Mouse (Mus musculus) adrenal gland, postnatal 36 days (tissue): Measurements from ENCODE around the gene Cbr2. TPM values are rescaled to one million over a fixed set of nuclear protein-coding genes. Genes with fewer than 3 reads are reported as not detected.
"Not testable (repeated sequence)": the region's sequence is repeated elsewhere in the genome, so short reads cannot be mapped to it uniquely, and the experiment has no call there.

ENCODE experiments used
- DNase-seq, 2 experiments: peaks; one replicate each; pipeline ENCODE4 v3.0.0; 2021; ENCODE audit warnings: mixed read lengths in 1 of 2
- long read RNA-seq, 2 experiments: library from polyadenylated mRNA; stranded (forward); transcript quantifications; one replicate each; pipeline ENCODE4 v2.0.0; 2021; ENCODE audit warnings: borderline sequencing depth in 2 of 2
- total RNA-seq, 2 experiments: library from RNA; stranded (reverse); gene quantifications; 2 replicates each; pipeline ENCODE4 v1.2.3; 2021

Cbr2 gene
- 1 to 10 TPM; 5.0 to 7.8 TPM for total RNA-seq
- long read RNA-seq, experiment 1, transcript Cbr2-201 (8 exons, 1,110 nt), result major isoform, 7 of 7 reads
- long read RNA-seq, experiment 1, partial matches to known transcripts, result 0 of 7 reads
- long read RNA-seq, experiment 1, other reads (novel, unspliced or antisense), result 0 of 7 reads
- long read RNA-seq, experiment 2, result 0 reads

DNA sequence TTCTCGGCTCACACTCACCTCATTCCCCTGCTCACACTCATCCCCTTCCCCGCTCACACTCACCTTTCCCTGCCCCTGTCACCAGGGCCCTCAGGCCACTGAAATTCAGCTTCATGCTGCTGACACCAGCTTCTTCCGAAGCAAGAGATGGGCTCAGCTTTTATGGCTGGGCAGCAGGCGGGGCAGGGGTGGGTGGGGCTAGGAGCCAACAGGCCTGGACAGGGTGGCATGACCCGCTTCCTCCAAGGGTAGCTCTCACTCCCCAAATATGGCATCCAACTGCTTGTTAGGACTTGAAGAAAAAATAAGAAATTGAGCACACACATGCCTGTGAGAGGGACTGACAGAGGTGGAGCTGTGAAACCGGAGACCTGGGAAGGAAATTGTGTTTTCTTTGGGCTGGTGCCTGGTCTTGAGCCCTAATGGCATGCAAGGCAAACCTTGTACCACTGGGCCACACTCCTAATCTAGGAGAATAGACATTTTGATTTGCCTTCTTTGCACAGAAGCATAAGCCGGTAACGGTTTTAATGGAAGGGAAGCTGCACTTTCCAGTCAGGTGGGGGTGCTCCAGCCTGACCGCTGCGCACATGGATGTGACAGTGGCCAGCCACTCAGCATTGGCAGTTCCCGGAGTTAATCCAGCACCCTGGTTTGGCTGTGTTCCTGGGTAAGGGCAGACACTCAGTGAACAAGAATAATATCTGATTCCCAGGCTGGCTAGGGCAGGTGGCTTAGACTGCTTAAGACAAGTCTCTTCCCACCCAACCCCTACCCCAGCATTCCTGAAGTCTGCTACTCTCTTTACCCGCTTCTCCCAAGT, at the start of gene Cbr2:
Cbr2 (minus strand) TSS at position 257 of the 823 bp plus-strand sequence.
- no peak for DNase-seq

DNA sequence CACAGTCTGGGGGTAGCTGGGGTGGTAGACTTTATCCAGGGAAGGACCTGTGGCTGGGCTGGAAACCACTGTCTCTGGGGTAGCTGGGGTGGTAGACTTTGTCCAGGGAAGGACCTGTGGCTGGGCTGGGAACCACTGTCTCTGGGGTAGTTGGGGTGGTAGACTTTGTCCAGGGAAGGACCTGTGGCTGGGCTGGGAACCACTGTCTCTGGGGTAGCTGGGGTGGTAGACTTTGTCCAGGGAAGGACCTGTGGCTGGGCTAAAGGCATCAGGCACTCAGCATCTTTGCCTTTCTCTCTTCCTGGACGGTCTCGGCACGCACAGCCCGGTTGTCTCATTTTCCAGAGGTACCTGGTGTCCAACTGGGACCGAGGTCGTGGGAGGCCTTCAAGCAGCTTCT, 49.4 kb upstream of the Cbr2 start:
- not testable (repeated sequence) for DNase-seq

DNA sequence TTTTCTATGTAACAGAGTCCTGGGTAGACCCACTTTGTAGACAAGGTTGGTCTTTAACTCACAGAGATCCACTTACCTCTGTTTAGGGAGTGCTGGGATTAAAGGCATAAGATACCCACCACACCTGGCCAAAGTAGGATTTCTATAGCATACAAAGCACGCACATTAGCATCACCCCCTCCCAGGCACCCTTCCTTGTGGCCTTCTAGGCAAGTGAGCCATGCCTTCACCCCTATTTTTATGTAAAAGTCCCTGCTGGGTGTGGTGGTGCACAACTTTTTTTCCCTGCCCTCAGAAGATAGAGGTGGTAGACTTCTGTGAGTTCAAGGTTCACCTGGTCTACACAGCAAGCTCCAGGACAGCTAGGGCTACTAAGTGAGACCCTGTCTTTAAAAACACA, 48.0 kb upstream of the Cbr2 start:
- DNase-seq, result no peak

DNA sequence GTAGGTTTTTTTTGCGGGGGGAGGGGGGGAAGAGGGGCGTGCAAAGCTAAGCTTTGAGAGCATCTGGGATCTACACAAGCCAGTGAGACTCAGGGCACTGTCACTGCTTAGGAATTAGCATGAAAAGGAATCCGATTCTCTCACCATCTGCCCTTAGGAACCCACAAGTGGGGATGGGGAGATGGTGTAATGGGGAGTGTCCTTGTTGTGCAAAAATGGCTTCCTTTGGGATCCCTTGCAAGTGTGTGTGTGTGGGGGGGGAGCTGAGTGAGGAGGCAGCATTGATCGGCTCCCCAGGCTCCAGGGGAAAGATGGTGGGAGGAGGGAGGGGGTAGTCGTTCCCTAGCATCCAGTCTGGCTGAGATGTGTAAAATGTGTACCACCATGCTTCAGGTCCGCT, 45.2 kb upstream of the Cbr2 start:
- DNase-seq, result no peak

DNA sequence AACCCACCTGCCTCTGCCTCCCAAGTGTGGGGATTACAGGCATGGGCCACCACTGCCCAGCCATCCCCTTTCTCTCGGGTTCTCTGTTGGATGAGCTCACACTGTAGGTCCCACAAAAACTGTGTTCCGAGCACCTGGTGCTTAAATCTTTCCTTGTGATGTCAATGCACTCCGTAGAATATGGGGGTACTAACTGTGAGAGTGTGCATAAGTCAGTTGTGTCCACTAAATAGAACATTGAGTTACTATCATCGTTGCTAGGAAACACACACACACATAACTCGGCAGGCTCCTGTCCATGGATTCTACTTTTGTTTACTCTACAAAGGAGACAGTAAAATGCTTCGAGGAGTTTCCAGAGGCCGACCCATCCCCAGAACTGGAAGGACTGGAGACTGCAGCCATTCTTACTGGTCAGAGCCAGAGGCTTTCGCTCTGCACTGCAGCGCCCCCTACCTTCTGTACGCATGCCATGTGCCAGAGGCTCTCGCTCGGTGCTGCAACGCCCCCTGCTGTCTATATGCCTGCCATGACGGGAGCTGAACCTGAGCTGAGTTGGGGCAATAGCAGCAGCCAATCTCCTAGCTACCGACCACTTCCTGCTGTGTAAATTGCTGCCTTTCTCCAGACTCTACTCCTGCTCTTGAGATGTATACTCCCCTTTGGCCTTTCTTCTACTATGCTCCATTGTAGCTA, 44.0 kb upstream of the Cbr2 start:
- DNase-seq, result peak; percentile 97

DNA sequence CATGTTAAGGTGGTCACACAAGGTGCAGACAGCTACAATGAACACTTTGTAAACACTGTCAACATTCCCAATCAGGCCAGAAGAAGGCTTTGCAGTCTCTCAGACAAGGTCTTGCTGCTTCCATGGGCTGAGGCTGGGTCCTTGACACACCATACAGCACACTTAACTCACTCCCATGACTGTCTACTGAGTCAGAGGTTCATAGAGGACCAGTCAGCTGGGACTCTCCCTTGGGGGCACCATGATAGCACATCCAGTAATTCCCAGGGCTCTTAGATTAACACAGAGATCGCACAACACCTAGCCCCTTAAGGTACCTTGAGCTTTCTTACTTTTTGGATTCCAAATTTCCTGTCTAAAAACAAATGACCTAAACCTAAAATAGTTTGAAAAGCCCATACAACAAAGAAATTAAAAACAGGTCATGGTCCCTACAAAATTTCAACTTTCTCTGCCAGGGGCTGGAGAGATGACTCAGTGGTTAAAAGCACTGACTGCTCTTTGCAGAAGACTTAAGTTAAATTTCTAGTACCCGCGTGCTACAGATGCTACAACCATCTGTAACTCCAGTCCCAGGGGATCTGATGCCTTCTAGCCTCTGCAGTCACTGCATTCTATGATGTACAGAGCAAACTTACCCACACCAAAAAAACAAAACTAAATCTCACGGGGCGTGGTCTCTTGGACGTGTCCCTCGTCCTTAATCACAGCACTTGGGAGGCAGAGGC, 41.7 kb upstream of the Cbr2 start:
- DNase-seq, result peak; percentile 46 to 55

DNA sequence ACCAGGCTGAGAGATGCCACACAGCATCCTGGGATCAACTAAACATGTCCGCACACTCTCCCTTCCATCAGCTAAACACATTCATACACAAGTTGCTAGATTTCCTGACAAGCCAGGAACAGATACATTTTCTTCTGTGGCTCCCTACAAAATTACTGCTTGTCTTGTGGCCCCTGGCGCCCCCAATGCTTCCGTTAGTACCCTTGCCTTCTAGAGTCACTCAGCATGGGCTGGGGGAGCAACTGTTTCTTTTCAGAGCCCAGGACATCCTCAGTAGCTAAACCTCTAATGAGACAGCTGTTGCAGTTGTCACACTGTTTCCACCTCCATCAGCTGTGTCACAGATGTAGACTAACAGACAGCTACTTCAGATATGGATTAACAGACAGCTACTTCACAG, 40.8 kb upstream of the Cbr2 start:
- no peak for DNase-seq

DNA sequence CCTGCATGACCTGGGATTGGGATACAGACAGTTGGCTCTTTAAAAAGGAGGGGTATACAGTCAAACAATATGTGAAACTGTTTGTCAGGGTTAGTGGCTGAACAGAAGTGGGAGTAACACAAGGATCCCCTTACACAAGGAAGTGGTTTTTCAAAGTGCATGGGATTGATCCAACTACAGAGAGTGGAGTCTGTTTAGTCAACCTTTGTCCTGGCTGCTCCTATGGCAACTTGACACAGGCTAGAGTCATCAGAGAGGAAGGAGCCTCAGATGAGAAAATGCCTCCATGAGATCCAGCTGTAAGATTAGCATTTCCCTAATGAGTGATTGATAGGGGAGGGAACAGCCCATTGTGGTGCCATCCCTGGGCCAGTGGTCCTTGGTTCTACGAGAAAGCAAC, 36.3 kb upstream of the Cbr2 start:
- no peak for DNase-seq

DNA sequence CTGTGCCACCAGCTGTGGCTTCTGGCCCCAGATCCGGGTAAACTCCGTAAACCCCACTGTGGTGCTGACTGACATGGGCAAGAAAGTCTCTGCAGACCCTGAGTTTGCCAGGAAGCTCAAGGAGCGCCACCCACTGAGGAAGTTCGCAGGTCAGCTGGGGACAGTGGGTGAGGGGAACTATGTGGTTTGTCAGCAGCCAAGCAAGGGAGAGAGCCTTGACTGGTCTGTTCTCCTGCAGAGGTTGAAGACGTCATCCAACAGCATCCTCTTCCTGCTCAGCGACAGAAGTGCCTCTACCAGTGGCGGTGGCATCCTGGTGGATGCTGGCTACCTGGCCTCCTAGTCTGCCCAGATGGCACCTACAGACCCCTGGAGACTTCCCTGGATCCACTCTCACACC, 35.1 kb upstream of the Cbr2 start:
- DNase-seq, result not testable (repeated sequence)

DNA sequence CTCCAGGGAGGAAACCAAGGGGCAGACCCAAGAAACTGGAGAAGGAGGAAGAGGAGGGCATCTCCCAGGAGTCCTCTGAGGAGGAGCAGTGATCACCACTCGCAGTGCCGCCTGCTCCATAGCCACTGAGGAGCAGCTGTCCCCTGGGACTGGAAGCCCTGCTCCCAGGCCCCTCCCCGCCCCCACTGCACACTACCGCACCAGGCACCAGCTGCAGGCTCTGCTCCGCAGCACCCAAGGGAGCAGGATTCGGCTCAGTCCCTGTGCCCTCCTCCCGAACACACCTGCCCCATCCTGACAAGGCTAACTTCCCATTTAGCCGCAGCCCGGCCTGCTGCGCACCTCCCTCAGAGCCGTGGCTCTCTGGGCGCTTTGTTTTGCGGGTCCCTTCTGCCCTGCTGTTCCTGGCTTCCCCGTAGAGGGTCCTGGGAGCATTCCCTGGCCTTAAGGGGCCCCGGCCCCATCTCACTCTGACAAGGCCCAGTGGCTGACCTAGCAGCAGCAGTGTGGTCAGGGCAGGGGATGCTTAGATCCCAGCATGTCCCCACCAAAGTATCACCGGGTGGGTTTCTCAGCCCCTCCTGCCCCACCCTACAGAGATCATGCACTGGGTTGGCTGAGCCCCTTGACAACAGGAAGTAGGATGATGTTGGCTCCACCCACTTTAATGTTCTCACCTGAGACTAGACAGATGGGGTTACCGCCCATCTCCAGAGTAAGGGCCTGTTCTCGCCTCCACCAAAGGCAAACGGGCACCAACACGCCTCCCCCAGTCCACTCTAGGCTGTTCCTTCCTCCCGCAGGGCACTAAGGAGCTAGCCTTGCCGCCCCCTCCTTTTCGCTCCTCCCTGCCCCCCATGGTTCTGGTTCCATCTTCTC, 31.4 kb upstream of the Cbr2 start:
- DNase-seq, result not testable (repeated sequence)

DNA sequence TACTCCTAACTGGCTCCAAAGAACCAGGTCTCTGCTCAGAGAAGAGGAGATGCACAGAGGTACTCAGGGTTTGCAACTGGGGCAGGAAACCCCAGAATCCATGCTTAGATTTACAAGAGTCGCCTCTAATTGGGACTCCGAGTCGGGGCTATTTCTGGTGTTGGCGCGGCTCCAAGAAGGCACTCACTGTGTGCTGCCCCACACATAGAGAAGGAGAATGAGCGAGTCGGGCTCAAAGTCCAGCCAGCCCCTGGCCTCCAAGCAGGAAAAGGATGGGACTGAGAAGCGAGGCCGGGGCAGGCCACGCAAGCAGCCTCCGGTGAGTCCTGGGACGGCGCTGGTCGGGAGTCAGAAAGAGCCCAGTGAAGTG, 30.7 kb upstream of the Cbr2 start, which contains the start of gene Hmga1b:
Hmga1b (plus strand) TSS at position 123 of the 370 bp plus-strand sequence.
- DNase-seq, result not testable (repeated sequence)

DNA sequence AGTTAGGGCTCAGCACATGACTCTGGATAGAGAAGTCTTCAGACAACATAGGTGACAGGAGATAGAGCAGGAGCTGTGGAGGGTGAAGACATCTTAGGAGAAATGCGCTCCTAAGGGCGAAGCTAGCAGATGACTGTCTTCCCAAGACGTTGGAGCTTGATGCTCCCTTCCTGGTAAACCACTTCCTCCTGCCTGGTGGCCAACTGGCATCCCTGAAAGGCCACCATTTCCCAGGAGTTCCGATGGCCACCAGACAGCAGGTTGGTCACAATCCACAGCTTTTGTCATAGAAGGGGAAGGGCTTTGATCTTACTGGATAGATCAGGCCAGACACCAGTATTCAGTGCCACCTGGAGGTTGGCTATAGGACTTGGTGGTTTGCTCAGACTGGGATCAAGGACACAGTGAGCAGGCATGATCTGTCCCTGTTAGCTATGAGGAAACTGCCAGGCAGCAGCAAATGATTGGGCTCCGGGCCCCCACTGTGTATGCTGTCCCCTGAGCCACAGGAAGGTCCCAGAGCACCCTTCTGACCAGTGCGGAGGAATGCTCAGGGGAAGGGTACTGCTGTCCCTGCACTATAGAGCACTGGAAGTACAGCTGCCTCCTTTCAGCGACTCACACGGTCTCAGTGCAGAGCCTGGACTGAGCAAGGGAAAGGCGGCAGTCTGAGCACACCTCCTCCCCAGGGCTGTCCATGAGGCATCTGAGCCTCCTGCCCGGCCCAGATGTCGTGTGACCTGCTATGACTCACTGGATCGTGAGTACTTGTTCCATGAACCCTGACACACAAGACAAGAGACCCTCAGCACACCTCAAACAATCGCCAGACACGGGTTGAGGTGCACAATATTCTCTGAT, 30.1 kb upstream of the Cbr2 start:
- peak; percentile 27 to 39 for DNase-seq

DNA sequence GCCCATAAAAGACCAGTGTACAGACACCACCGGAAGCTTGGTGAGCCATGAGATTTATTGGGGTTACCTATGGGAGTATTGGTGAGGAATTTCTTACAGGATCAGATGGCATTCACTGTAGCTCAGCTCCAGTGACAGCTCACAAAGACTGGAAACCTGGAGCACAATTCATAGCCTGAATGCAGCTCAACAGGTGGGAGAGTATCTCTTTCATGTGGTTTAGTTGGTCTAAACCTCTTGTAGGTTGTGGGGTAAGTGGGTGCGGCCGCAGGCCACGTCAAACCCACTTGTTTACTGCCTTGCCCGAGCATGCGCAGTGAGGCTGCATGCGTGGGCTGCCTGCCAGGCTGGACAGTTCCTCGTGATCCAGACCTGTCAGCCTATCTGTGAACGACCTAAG, 28.3 kb upstream of the Cbr2 start:
- no peak for DNase-seq

DNA sequence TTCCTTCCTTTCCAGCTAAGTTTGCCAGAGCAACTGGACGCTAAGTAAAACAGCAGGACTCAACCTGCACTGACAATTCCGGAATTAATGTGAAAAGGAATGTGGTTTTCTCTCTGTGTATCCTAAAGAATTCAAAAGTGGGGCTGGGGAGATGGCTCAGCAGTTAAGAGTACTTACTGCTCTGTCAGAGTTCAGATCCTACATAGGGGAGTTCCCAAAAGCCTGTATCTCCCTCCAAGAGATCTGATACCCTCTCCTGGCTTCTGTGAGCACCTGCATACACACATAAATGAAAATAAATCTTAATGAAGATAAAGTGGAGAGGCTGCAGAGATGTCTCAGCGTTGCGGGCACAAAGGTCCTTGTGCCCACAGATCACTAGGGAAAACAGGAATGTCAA, 19.7 kb upstream of the Cbr2 start:
- DNase-seq, result no peak

DNA sequence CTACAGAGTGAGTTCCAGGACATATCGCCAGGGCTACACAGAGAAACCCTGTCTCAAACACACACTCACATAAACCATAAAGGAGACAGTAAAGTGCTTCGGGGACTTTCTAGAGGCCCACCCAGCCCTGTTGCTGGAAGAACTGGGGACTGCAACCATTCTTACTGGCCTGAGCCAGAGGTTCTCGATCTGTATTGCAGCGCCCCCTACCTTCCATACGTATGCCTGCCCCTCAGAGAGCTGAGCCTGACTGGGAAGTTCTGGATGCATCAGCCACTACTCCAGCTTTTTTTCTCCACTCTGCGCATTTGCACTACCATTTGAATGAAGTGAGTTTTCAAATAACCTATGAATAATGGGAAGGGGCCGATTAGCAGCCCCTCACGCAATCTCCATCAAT, 17.5 kb upstream of the Cbr2 start:
- peak; percentile 55 to 57 for DNase-seq

DNA sequence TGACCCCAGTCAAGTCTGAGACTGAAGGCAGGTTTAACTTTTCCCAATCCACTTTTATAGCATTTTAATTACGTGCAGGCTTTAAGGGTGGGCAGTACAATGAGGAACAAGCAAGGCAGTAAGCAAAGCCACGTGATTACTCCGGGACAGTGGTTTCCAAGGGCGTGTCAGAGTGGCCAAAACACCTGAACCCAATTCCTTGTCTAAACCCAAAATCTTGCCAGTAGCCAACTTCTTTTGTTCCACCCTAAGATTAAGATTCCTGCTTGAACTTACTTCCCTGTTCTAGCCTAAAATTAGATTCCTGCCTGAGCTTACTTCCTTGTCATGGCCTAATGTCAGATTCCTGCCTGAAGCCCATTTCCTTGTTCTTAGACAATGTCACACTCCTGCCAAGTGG, 16.1 kb upstream of the Cbr2 start:
- DNase-seq, result no peak

DNA sequence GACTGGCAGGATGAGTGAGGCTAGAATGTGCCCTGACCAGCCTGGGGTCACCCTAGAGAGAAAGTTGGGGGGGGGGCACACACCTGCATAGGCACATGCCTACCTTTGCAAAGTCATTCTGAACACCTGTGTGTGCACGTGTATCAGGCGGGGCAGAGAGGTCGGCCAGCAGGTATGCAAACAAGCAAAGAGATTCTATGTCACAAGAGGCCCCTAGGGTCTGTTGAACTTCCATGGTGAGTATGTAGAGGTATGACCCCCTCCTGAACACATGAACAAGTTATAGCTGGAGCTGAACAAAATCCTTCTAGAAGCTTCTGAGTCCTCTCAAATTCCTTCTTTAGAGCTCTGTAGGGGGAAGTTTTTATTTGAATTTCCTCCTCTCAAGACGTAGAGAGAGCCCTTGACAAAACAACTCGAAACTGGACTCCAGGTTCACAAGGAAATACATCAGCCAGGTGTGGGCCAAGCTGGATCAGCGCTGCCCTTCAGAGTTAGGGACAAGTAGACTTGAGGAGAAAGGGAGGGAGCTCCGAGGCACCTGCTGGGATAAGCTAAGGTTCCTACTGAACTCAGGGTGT, 12.3 kb upstream of the Cbr2 start:
- DNase-seq, result no peak

DNA sequence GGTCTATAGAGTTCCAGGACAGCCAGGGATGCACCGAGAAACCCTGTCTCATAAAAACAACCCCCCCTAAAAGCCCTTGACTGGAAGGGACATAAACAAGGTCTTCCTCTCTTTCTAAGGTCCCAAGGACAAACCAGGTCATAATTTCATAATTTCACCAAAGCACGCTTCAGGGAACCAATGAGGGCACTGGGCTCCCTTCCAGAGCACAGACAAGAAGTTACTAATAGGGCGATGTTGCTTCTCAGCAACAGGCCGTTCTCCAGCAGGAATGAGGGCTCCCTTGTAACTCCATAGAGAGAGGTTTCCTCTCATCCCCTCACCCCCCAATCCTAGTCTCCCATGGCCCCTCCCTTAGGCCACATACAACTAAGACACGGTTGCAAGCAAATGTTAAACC, 9.1 kb upstream of the Cbr2 start:
- peak; percentile 70 to 71 for DNase-seq

DNA sequence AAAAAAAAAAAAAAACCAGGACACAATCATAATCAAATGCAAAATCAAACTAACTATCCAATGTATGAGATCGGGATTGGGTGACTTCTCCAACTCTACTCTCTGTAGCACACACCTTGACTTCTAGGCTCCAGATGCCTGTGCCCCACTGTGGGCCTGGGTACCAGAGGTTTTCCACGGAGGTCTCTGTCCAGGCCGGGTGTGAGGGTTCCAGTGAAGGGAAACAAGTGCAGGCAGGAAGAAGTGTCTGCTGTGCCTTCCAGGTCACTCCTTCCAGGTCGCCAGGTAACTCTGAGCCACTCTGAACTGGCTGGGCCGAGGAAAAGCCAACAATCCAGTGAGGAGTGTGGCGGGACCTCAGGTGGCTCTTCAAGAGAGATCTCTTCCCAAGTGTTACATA, 4.5 kb upstream of the Cbr2 start:
- no peak for DNase-seq

DNA sequence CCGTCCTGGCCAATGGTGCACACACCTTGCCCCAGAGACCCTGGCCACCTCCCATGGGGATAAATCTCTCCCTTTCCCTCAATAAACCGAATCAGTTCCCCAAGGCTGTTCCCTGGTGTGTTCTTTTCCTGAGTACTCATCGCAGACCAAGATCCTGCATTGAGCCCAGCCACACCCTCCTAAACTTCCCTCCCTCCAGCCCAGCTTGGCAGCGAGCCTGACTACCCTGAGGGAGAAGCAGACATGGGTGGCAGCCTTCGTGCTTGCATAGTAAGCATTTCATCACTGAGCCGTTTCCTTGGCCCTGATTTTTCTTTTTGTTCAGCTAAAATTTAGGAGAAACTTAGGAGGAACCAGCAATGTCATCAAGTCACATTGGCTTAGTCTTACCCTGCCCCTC, 1.6 kb upstream of the Cbr2 start:
- DNase-seq, result peak; percentile 78 to 79
